Mouse (Mus musculus): ENCODE data around the gene Naip2.
"Not testable (repeated sequence)": the region's sequence is repeated elsewhere in the genome, so short reads cannot be mapped to it uniquely, and the experiment has no call there.

Naip2 gene

DNA sequence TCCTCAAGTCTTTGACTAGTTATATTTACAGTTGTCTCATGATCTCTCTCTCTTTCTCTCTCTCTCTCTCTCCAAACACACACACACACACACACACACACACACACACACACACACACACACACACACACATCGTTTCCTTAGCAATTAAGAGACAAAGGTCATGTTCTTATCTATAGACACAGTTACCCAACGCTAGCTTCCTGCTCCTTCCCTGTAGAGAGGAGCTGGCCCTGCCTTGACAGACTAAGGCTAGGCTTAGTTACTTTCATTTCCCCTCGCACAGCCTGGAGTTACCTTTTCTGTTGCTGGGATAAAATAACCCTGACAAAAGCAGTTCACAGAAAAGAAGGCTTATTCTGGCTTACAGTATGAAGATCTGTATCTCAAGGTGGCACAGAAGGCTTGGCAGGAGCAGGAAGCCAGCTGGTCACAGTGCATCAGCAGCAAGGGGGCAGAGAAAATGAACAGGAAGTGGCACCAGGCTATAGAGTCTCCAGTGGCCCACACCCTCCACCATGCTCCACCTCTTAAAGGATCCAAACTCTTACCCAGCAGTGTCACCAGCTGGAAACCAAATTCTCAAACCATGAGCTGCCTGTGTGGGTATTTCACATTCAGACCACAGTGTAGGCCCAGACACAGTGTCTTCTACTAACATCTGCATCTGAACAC lies at the start of gene Naip2:
TSS of gene Naip2 (minus strand) at position 434 of the 675 bp plus-strand sequence.
- H3K4me3 ChIP-seq (replicated peaks; ENCODE audit: low read length); H3K4me1 ChIP-seq (replicated peaks; ENCODE audit: low read depth, low read length); H3K9me3 ChIP-seq (ENCODE audit: low read length); H3K36me3 ChIP-seq (ENCODE audit: insufficient read depth, low read length); H3K27me3 ChIP-seq (ENCODE audit: insufficient read depth, low read length): not testable (repeated sequence)

DNA sequence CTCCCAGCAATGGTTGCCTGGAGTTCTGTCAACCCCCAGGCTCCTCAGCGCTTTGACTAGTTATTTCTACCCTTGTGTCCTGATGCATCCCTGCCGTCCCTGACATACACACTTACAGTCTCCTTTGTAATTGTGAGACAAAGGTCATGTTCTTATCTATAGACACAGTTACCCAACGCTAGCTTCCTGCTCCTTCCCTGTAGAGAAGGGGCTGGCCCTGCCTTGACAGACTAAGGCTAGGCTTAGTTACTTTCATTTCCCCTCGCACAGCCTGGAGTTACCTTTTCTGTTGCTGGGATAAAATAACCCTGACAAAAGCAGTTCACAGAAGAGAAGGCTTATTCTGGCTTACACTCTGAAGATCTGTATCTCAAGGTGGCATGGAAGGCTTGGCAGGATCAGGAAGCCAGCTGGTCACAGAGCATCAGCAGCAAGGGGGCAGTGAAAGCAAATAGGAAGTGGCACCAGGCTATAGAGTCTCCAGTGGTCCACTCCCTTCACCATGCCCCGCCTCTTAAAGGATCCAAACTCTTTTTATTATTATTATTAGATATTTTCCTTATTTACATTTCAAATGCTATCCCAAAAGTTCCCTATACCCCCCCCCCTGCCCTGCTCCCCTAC lies 45.1 kb upstream of the Naip2 start:
- not testable (repeated sequence) for H3K36me3 ChIP-seq (ENCODE audit: insufficient read depth, low read length); H3K4me3 ChIP-seq (replicated peaks; ENCODE audit: low read length); H3K4me1 ChIP-seq (replicated peaks; ENCODE audit: low read depth, low read length)

DNA sequence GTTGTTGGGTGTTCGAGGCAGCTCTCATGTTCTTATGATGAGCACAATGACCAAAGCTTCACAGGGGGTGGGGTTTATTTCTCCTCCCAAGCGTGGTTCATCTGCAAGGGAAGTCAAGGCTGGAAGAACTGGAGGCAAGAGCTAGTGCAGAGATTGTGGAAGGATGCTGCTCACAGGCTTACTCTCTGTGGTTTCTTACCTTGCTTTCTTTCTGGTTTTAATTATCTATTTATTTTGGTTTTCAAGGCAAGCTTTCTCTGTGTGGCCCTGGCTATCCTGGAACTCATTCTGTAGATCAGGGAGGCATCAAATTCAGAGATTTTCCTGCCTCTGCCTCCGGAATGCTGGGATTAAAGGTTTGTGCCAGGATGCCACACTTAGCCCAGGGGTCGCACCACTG lies 44.3 kb upstream of the Naip2 start, which contains the start of gene Naip5:
TSS of gene Naip5 (minus strand) at position 101 of the 400 bp plus-strand sequence.
- not testable (repeated sequence) for H3K27me3 ChIP-seq (ENCODE audit: insufficient read depth, low read length); H3K36me3 ChIP-seq (ENCODE audit: insufficient read depth, low read length); H3K4me1 ChIP-seq (replicated peaks; ENCODE audit: low read depth, low read length); H3K9me3 ChIP-seq (ENCODE audit: low read length); H3K4me3 ChIP-seq (replicated peaks; ENCODE audit: low read length)

More for the DNA sequence above, 45.1 kb upstream of the Naip2 start:
- not testable (repeated sequence) for H3K27me3 ChIP-seq (ENCODE audit: insufficient read depth, low read length); H3K9me3 ChIP-seq (ENCODE audit: low read length)

DNA sequence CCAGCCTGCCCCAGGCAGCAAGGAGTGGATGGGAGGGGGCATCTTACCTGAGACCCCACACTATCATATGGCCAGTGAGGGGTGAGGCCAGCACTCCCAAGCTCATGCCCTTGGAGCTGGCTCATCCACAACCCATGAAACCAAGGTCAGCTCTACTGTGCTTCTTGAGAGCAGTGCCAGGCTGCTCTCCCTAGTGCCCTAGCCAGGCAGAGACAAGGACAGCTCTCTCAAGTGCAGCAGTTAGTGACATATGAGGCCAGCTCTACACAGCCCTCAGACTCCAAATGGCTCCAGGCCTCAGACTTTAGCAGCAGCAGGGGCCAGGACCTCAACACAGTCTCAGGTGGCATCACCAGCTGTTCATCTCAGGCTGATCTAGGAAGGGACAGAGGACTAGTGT lies 41.8 kb upstream of the Naip2 start:
- Histone ChIP-seq H3K36me3 (ENCODE audit: insufficient read depth, low read length) (no peaks in the 10 kb centered on the region), H3K9me3 (ENCODE audit: low read length) (no peaks in the 10 kb centered on the region), H3K4me1 (replicated peaks; ENCODE audit: low read depth, low read length) (no peaks in the 10 kb centered on the region), H3K27me3 (ENCODE audit: insufficient read depth, low read length) (0 out of 2 replicates have a peak, but pooled peaks cover 3% of the 10 kb centered on the region), H3K4me3 (replicated peaks; ENCODE audit: low read length) (no peak overlapping the region)
- TF ChIP-seq NANOG (IDR thresholded peaks at IDR 0.05; ENCODE audit: borderline replicate concordance, low read length) (no peak), CTCF (conservative IDR thresholded peaks at IDR 0.05; ENCODE audit: low read length) (no peak), POU5F1 (IDR thresholded peaks at IDR 0.05; ENCODE audit: borderline replicate concordance, low read length) (no peak)

DNA sequence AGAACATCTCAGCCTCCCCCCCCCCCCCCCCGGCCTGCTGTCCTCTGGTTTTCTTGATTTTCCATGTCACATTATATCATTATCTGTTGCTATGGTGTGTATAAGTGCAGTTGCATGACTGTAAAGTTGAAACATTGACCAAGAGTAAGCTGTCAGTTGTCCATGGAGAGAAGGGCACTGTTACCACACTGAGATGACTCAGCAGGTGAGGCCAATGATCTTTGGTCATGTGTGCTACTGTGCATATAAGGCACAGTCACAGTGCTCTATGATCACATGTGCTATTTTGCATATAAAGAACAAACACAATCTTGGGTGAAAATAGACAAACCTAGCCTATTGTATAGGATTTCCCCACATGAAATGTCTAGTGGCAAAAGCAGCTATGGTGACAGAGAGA lies 11.8 kb upstream of the Naip2 start:
- H3K36me3 ChIP-seq (ENCODE audit: insufficient read depth, low read length); H3K27me3 ChIP-seq (ENCODE audit: insufficient read depth, low read length); H3K4me1 ChIP-seq (replicated peaks; ENCODE audit: low read depth, low read length); H3K4me3 ChIP-seq (replicated peaks; ENCODE audit: low read length): not testable (repeated sequence)
- H3K9me3 ChIP-seq (ENCODE audit: low read length), result peaks cover 13% of the 10 kb centered on the region

DNA sequence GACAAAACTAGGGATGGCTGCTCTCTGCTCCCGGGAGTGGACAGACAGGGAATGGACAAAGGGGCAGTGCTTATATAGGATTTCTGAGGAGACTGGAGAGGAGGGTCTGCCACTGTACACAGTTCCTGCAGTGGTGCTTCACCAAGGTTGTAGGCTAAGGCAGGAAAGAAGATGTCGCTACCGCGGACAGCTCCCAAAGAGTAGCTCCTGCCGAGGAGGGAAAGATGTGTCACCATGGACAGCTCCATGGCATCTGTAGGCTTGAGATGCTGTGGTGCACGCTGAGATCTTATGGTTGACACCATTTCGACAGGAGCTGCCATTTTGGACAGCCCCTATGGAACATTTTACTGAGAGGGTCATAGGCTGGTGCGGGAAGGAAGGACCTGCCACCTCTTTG lies 8.6 kb upstream of the Naip2 start:
- no peak overlapping the region for H3K4me3 ChIP-seq (replicated peaks; ENCODE audit: low read length)
- H3K9me3 ChIP-seq (ENCODE audit: low read length), result peaks cover 18% of the 10 kb centered on the region
- no peaks in the 10 kb centered on the region for H3K27me3 ChIP-seq (ENCODE audit: insufficient read depth, low read length)
- no peaks in the 10 kb centered on the region for H3K4me1 ChIP-seq (replicated peaks; ENCODE audit: low read depth, low read length)
- TF ChIP-seq CTCF (conservative IDR thresholded peaks at IDR 0.05; ENCODE audit: low read length), result no peak
- TF ChIP-seq NANOG (IDR thresholded peaks at IDR 0.05; ENCODE audit: borderline replicate concordance, low read length), result no peak
- TF ChIP-seq POU5F1 (IDR thresholded peaks at IDR 0.05; ENCODE audit: borderline replicate concordance, low read length), result no peak
- no peaks in the 10 kb centered on the region for H3K36me3 ChIP-seq (ENCODE audit: insufficient read depth, low read length)

DNA sequence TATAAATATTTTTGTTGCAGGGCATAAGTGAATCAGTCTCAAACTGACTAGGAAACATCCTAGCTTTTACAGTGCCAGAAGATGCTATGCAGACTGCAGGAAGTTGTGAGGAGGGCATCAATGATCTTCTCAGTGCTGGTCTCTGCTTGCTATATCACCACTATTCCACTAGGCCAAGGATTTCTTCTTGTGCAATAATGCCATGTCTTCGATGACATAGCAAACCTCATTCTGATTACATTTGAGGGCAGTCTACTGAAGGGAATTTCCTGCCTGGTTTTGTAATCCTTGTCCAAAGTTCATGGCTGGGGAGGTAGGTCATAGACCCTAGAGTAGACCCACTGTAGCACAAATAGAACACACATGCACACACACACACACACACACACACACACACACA lies 1.4 kb upstream of the Naip2 start:
- TF ChIP-seq POU5F1 (IDR thresholded peaks at IDR 0.05; ENCODE audit: borderline replicate concordance, low read length) (no peak), NANOG (IDR thresholded peaks at IDR 0.05; ENCODE audit: borderline replicate concordance, low read length) (no peak), CTCF (conservative IDR thresholded peaks at IDR 0.05; ENCODE audit: low read length) (no peak)
- peaks cover under 1% of the 10 kb centered on the region for H3K9me3 ChIP-seq (ENCODE audit: low read length)
- no peaks in the 10 kb centered on the region for H3K27me3 ChIP-seq (ENCODE audit: insufficient read depth, low read length)
- no peak overlapping the region for H3K4me3 ChIP-seq (replicated peaks; ENCODE audit: low read length)
- H3K4me1 ChIP-seq (replicated peaks; ENCODE audit: low read depth, low read length), result no peaks in the 10 kb centered on the region
- H3K36me3 ChIP-seq (ENCODE audit: insufficient read depth, low read length), result no peaks in the 10 kb centered on the region

DNA sequence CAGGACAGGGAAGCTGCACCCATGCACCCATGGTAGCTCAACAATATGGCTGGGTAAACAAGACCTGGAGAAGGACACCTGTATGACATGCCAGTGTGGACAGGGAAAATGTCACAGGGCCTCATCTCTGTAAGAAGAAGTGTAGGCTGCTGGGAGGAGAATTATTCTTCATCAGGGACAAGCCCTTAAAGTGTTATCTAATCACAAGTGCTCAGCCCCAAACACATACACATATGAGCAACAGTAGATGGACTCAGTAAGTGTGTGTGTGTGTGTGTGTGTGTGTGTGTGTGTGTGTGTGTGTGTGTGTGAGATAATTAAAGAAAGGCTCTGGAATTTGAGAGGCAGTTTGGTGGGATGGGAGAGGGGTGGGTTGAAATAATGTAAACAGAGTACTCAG lies 1.1 kb downstream of the Naip2 start:
- TF ChIP-seq POU5F1 (IDR thresholded peaks at IDR 0.05; ENCODE audit: borderline replicate concordance, low read length) (no peak), CTCF (conservative IDR thresholded peaks at IDR 0.05; ENCODE audit: low read length) (no peak), NANOG (IDR thresholded peaks at IDR 0.05; ENCODE audit: borderline replicate concordance, low read length) (no peak)
- Histone ChIP-seq H3K4me3 (replicated peaks; ENCODE audit: low read length) (no peak overlapping the region), H3K36me3 (ENCODE audit: insufficient read depth, low read length) (no peaks in the 10 kb centered on the region), H3K27me3 (ENCODE audit: insufficient read depth, low read length) (no peaks in the 10 kb centered on the region), H3K4me1 (replicated peaks; ENCODE audit: low read depth, low read length) (no peaks in the 10 kb centered on the region), H3K9me3 (ENCODE audit: low read length) (no peaks in the 10 kb centered on the region)

DNA sequence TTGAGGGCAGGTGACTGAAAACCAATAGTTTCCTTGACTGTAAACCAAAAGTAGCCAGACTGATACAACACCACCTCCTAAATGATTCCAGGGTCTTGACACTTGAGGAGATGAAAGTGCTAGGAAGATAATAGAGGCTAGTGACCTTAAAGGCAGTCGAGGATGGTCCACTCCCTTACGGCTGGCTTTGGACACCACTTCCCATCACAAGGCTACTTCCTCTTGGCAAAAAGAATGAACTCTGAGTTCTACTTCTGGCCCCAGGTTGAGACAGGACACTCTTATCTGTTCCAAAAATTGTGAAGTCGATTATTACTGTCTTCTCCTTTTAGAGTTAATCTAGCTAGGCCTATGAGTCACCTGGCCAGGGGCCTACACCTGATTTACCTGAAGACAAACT lies 6.5 kb downstream of the Naip2 start:
- H3K27me3 ChIP-seq (ENCODE audit: insufficient read depth, low read length), result no peaks in the 10 kb centered on the region
- no peak for TF ChIP-seq CTCF (conservative IDR thresholded peaks at IDR 0.05; ENCODE audit: low read length)
- H3K4me1 ChIP-seq (replicated peaks; ENCODE audit: low read depth, low read length), result no peaks in the 10 kb centered on the region
- H3K4me3 ChIP-seq (replicated peaks; ENCODE audit: low read length), result no peak overlapping the region
- no peaks in the 10 kb centered on the region for H3K36me3 ChIP-seq (ENCODE audit: insufficient read depth, low read length)
- H3K9me3 ChIP-seq (ENCODE audit: low read length), result peaks cover 3% of the 10 kb centered on the region; the same call in 1 of the 2 replicates

DNA sequence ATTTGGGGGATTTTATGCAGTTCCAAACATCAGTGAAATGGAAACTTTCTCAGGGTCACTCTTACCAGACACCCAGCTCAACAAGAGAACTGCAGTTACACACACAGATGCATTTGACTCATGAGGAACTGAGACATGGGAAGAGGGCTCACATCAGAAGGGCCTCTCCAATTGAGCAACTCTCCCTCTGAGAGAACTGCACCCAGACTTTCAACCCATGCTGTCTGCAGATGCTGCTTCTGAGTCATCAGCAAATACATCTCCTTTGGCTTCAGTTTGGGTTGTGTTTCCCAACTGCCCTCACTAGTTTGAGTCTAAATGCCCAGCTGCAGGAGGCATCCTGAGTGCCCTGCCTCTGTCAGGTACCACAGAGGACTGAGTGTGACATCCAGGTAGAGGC lies 18.8 kb downstream of the Naip2 start:
- H3K27me3 ChIP-seq (ENCODE audit: insufficient read depth, low read length); H3K9me3 ChIP-seq (ENCODE audit: low read length); H3K36me3 ChIP-seq (ENCODE audit: insufficient read depth, low read length); H3K4me3 ChIP-seq (replicated peaks; ENCODE audit: low read length); H3K4me1 ChIP-seq (replicated peaks; ENCODE audit: low read depth, low read length): not testable (repeated sequence)

DNA sequence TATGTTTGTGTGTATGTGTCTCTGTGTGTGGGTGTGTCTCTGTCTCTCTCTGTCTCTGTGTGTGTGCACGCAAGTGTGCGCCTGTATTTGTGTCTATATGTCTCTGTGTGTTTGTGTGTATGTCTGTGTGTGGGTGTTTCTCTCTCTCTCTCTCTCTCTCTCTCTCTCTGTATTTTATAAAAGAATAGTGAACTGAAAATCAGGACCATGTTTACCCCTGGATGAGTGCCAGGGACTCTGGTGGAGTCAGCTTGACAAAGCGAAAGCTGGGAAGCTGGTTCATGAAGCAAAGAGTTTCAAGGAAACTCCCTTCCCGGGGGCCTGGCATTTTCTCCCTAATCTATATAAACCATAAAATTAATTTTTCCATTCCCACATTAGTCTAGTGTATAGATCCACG lies 27.5 kb downstream of the Naip2 start:
- not testable (repeated sequence) for H3K36me3 ChIP-seq (ENCODE audit: insufficient read depth, low read length); H3K4me3 ChIP-seq (replicated peaks; ENCODE audit: low read length); H3K4me1 ChIP-seq (replicated peaks; ENCODE audit: low read depth, low read length); H3K27me3 ChIP-seq (ENCODE audit: insufficient read depth, low read length)
- peaks cover 14% of the 10 kb centered on the region; the same call in 1 of the 2 replicates for H3K9me3 ChIP-seq (ENCODE audit: low read length)

DNA sequence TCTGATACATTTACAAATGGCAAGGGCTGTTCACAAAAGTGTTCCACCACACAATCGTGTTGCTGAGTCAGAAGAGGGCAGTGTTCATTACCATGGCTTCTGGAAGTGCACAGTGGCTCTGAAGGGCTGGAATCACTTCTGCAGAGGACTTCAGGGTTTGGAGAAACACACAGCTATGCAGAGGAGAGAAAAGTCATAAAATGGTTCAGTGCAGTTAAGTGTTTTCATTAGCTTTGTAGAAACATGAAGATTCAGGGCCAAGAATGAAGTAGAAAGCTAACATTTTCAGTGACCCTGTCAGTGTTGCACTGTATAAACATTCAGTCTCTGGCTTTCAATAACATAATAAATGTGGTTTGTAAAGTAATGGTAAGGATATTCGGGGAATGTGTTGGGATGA lies 35.5 kb downstream of the Naip2 start:
- H3K4me3 ChIP-seq (replicated peaks; ENCODE audit: low read length); H3K36me3 ChIP-seq (ENCODE audit: insufficient read depth, low read length); H3K4me1 ChIP-seq (replicated peaks; ENCODE audit: low read depth, low read length); H3K27me3 ChIP-seq (ENCODE audit: insufficient read depth, low read length); H3K9me3 ChIP-seq (ENCODE audit: low read length): not testable (repeated sequence)

DNA sequence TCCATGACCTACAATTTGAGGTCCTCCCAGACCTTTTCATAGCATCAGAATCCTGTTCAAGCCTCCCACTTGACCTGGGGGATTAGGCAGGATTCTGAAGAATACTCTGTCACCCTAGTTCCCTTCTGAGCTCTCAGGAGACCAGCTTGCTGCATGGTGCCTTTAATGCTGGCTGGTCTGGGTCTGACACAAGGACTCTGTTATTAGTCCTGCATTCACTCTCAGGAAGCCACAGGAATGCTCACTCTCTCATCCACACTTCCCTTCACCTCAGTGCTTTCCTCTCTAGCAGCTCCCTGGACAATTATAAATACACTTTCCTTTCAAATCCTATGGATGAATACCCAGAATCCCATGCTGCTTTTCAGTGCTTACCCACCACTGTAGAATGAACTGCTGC lies 39.4 kb downstream of the Naip2 start:
- not testable (repeated sequence) for H3K4me1 ChIP-seq (replicated peaks; ENCODE audit: low read depth, low read length); H3K27me3 ChIP-seq (ENCODE audit: insufficient read depth, low read length); H3K36me3 ChIP-seq (ENCODE audit: insufficient read depth, low read length); H3K4me3 ChIP-seq (replicated peaks; ENCODE audit: low read length)
- peaks cover 20% of the 10 kb centered on the region for H3K9me3 ChIP-seq (ENCODE audit: low read length)

Measured in E14TG2a.4 (cell line).